Mouse (Mus musculus) liver, embryonic 14.5 days (tissue): Measurements from ENCODE around the gene Agk. TPM values are rescaled to one million over a fixed set of nuclear protein-coding genes. Genes with fewer than 3 reads are reported as not detected.

Source experiments
- ATAC-seq: fragments of 200-750 bp; cut with Nextera tagmentation; 2 replicates; pipeline ENCODE4 v1.8.0; 2017; ENCODE audit warnings: moderate number of reproducible peaks, mild to moderate bottlenecking, moderate library complexity; ENCODE audit not compliant: insufficient read depth
- DNase-seq, 3 experiments: peaks; one replicate each; pipeline ENCODE4 v3.0.0-alpha.2; 2012 to 2013; ENCODE audit warnings: low read depth in 3 of 3, low spot score in 3 of 3
- H3K27ac ChIP-seq: fragments of 300-500 bp; sonication (generic); 2 replicates; pipeline ENCODE4 v1.5.1; 2014; ENCODE audit warnings: moderate library complexity, mild to moderate bottlenecking, control low read depth, inconsistent platforms
- H3K27me3 ChIP-seq: fragments of 300-500 bp; sonication (generic); 2 replicates; pipeline ENCODE4 v1.6.1; 2014; ENCODE audit warnings: mild to moderate bottlenecking, low read length, moderate library complexity; ENCODE audit not compliant: control insufficient read depth, insufficient read depth
- H3K36me3 ChIP-seq: fragments of 300-500 bp; sonication (generic); replicated peaks from 2 replicates; pipeline ENCODE4 v1.6.1; 2014; ENCODE audit warnings: low read depth; ENCODE audit not compliant: control insufficient read depth, insufficient read depth
- H3K4me1 ChIP-seq, 2 experiments: fragments of 200-500 bp in 1 of 2; fragments of 300-500 bp in 1 of 2; sonication (generic) in 1 of 2; replicated peaks; 2 replicates each; pipeline ENCODE4 v1.6.1; 2012 to 2014; ENCODE audit warnings: antibody characterized with exemption in 1 of 2, inconsistent platforms in 1 of 2, low read length in 1 of 2; ENCODE audit not compliant: control insufficient read depth in 2 of 2, insufficient read depth in 2 of 2
- H3K4me2 ChIP-seq: fragments of 300-500 bp; sonication (generic); 2 replicates; pipeline ENCODE4 v1.6.1; 2014; ENCODE audit warnings: low read depth, mild to moderate bottlenecking, control low read depth, moderate library complexity
- H3K4me3 ChIP-seq, 2 experiments: fragments of 200-500 bp in 1 of 2; fragments of 300-500 bp in 1 of 2; sonication (generic) in 1 of 2; 2 replicates each; pipeline ENCODE4 v1.5.1; 2012 to 2014; ENCODE audit warnings: low read depth in 2 of 2, low read length in 2 of 2, mild to moderate bottlenecking in 2 of 2, control low read depth in 1 of 2, inconsistent platforms in 1 of 2, moderate library complexity in 1 of 2; ENCODE audit not compliant: insufficient read depth in 1 of 2
- H3K9ac ChIP-seq: fragments of 300-500 bp; sonication (generic); replicated peaks from 2 replicates; pipeline ENCODE4 v1.6.1; 2014; ENCODE audit warnings: mild to moderate bottlenecking, control low read depth, moderate library complexity
- H3K9me3 ChIP-seq: fragments of 300-500 bp; sonication (generic); 2 replicates; pipeline ENCODE4 v1.6.1; 2016; ENCODE audit warnings: low read length, mixed read lengths; ENCODE audit not compliant: control insufficient read depth
- CTCF ChIP-seq: IDR thresholded peaks from 2 replicates; pipeline ENCODE4 v1.5.1; 2016; ENCODE audit warnings: antibody characterized with exemption, low read depth, control low read depth
- EP300 ChIP-seq: IDR thresholded peaks from 2 replicates; pipeline ENCODE4 v1.6.1; 2016; ENCODE audit warnings: antibody characterized with exemption, low read depth
- WGBS: fragments of 180-500 bp; shearing (Covaris S2); extraction: QIAGEN DNeasy Blood & Tissue Kit; methylation state at CpG from one replicate; pipeline ENCODE4 v1.1.7; 2014; ENCODE audit not compliant: insufficient replicate concordance; 5-methylcytosine and 5-hydroxymethylcytosine counted together
- polyA plus RNA-seq, 2 experiments: library from polyadenylated mRNA; depleted of rRNA in 1 of 2; stranded (reverse) in 1 of 2; unstranded in 1 of 2; fragments of >200 nt; fragmentation: Nextera tagmentation in 1 of 2; extraction: Ambion mirVana in 1 of 2; gene quantifications; 2 replicates each; pipeline versions ENCODE4 v1.2.1 to v1.2.3; 2012 to 2014

The Agk gene
- polyA plus RNA-seq, 2 experiments, result 7.5 to 12.0 TPM

DNA sequence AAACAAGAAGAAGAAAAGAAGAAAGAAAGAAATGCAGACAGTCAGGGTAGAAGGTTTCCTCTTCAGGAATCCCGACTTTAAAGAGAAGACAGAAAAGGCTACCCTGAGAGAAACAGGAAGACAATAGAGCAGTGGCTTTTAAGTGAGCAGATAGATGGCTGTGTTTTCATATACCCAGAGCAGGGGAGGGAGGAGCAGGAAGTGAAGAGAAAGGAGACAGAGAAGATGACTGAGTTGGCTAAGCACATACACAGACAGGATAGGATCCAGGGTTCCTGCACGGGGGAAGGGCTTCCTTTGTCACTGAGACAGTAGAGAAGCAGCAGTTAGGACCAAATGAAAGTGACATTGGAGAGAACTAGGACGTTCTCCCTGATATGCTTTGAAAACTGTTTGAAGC, 60.7 kb downstream of the Agk start:
- 30% methylated on average over 3 of the region's 3 CpGs for WGBS

DNA sequence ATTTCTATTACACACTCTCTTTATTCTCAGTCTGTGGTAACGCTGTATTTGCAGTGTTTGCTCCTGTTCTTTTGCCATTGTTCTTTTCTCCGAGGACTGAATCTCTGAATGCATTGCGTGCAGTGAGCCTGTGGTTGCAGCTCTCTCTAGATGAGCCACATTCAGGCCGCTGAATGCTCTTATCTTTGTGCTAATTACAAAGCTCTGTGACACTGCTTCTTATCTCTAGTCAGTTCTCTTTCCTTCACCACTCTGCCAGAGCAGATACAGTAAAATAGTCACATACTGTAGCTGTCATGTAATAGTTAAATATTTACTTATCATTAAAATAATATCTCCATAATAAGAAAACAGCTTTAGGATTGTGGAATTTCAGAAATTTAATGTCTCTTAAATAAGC, 63.7 kb downstream of the Agk start:
- 10% methylated on average over 4 of the region's 4 CpGs for whole genome bisulfite sequencing
- Histone ChIP-seq H3K9ac (no peak overlapping the region), H3K9me3 (no peaks in the 10 kb centered on the region), H3K27ac (no peak overlapping the region), H3K36me3 (no peaks in the 10 kb centered on the region), H3K4me2 (no peak overlapping the region), H3K27me3 (no peaks in the 10 kb centered on the region), H3K4me1 (no peaks in the 10 kb centered on the region; a peak in 1 of 4 replicates), H3K4me3 (no peak overlapping the region)
- DNase-seq (peak; percentile 14 to 20 (median 15)), ATAC-seq (peak; percentile 76; the same call in 1 of the 2 replicates)
- TF ChIP-seq CTCF (no peak), EP300 (no peak)

More for the DNA sequence above, 60.7 kb downstream of the Agk start:
- DNase-seq (no peak), ATAC-seq (no peak)
- Histone ChIP-seq H3K4me3 (no peak overlapping the region), H3K4me1 (no peaks in the 10 kb centered on the region; a peak in 1 of 4 replicates), H3K9ac (no peak overlapping the region), H3K9me3 (no peaks in the 10 kb centered on the region), H3K4me2 (no peak overlapping the region), H3K36me3 (no peaks in the 10 kb centered on the region), H3K27me3 (no peaks in the 10 kb centered on the region), H3K27ac (no peak overlapping the region)
- TF ChIP-seq EP300 (no peak), CTCF (no peak)

DNA sequence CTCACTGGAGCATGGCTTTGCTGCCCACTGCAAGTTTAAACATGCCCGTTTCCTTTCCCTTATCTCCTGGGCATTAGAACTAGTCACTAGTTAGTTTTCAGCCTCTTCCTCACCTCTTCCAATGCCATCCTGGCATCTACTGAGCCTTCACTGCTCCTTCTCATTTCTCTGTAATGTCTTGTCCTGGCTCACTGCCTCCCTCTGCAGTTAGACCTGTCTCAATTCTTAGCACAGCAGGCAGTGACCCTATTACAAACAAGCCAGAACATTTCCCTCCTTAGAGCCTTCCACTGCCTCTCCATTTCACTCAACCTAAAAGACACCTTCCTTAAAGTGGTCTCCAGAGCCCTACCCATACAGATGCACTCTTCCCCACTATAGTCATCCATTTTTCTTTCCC, 66.0 kb downstream of the Agk start:
- Histone ChIP-seq H3K9ac (no peak overlapping the region), H3K36me3 (no peaks in the 10 kb centered on the region)
- no peak for ATAC-seq

DNA sequence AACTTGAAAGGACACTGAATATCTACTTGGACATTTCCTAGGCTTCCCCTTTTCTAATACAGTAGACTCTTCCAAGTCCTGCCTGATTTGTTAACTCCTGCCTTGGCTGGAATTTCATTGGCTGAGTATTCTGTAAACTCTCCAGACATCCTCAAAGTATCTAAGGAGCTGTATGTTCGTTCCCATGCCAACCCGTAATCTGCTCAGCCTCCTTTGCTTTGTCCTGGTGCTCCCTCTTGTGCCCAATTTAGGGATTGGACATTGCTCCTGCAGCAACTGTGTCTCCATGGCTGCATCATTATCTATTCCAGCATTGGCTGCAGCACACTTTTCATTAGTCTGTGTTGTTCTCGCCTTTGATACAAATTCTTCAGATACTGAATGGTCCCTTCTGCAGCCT, 68.2 kb downstream of the Agk start:
- 0 out of 2 replicates have a peak, but pooled peaks have one; percentile 31 for ATAC-seq
- TF ChIP-seq CTCF (peak; percentile 76), EP300 (no peak)

More for the DNA sequence above, 66.0 kb downstream of the Agk start:
- WGBS, result 68% methylated on average over 1 of the region's 1 CpGs
- no peak for DNase-seq
- Histone ChIP-seq H3K4me3 (no peak overlapping the region), H3K27me3 (no peaks in the 10 kb centered on the region), H3K4me2 (no peak overlapping the region), H3K4me1 (no peaks in the 10 kb centered on the region; a peak in 1 of 4 replicates), H3K27ac (no peak overlapping the region), H3K9me3 (no peaks in the 10 kb centered on the region)
- TF ChIP-seq CTCF, result no peak
- TF ChIP-seq EP300, result no peak

DNA sequence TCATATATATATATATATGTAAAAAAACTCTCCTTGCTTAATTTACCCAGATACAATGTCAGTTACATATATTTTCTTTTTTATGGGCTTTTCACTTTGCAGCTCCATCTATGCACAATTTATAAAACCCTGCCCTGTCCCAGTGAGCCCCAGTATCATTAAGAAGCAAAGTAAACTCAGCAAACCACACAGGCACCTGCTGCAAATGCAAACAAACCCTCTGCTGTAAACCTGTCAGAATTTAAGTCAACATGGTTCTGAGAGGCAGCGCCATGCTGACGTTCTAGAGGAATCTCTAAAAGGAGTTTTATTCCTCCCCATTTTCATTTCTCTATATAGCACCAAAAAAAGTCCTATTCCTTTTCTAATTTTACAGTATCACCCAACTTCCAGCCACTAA, 77.1 kb downstream of the Agk start:
- no peak overlapping the region for H3K4me2 ChIP-seq
- 73% methylated on average over 2 of the region's 2 CpGs for WGBS
- H3K4me3 ChIP-seq, result no peak overlapping the region
- H3K36me3 ChIP-seq, result no peaks in the 10 kb centered on the region
- H3K4me1 ChIP-seq, result no peaks in the 10 kb centered on the region
- DNase-seq, result no peak
- H3K9ac ChIP-seq, result no peak overlapping the region
- ATAC-seq, result no peak
- H3K27ac ChIP-seq, result no peak overlapping the region
- no peaks in the 10 kb centered on the region for H3K27me3 ChIP-seq
- H3K9me3 ChIP-seq, result no peaks in the 10 kb centered on the region
- TF ChIP-seq CTCF (no peak), EP300 (no peak)

More for the DNA sequence above, 68.2 kb downstream of the Agk start:
- 50% methylated on average over 3 of the region's 3 CpGs for WGBS
- H3K4me1 ChIP-seq, result no peaks in the 10 kb centered on the region; a peak in 1 of 4 replicates
- H3K9me3 ChIP-seq, result no peaks in the 10 kb centered on the region
- no peak overlapping the region for H3K9ac ChIP-seq
- H3K4me3 ChIP-seq, result no peak overlapping the region
- no peaks in the 10 kb centered on the region for H3K36me3 ChIP-seq
- H3K27ac ChIP-seq, result no peak overlapping the region
- peak; percentile 12 to 22 (median 13) for DNase-seq
- H3K27me3 ChIP-seq, result no peaks in the 10 kb centered on the region
- H3K4me2 ChIP-seq, result no peak overlapping the region
